Mouse (Mus musculus) kidney, postnatal 0 days (tissue): Measurements from ENCODE around the gene Polr2a. TPM values are rescaled to one million over a fixed set of nuclear protein-coding genes. Genes with fewer than 3 reads are reported as not detected.

Experiments used
- ATAC-seq: fragments of 200-750 bp; cut with Nextera tagmentation; replicated peaks from 2 replicates; pipeline ENCODE4 v1.8.0; 2017; ENCODE audit warnings: low read depth, moderate number of reproducible peaks, moderate TSS enrichment, moderate library complexity; ENCODE audit not compliant: low FRiP score
- DNase-seq: peaks from one replicate; pipeline ENCODE4 v3.0.0-alpha.2; 2016; ENCODE audit warnings: low spot score
- H3K27ac ChIP-seq: fragments of 300-500 bp; sonication (generic); 2 replicates; pipeline ENCODE4 v1.5.1; 2014; ENCODE audit warnings: mild to moderate bottlenecking
- H3K27me3 ChIP-seq: fragments of 300-500 bp; sonication (generic); 2 replicates; pipeline ENCODE4 v1.6.1; 2014; ENCODE audit warnings: low read length, mixed read lengths; ENCODE audit not compliant: insufficient read depth
- H3K36me3 ChIP-seq: fragments of 300-500 bp; sonication (generic); 2 replicates; pipeline ENCODE4 v1.6.1; 2014; ENCODE audit warnings: low read length, mixed read lengths; ENCODE audit not compliant: insufficient read depth
- H3K4me1 ChIP-seq: fragments of 300-500 bp; sonication (generic); replicated peaks from 2 replicates; pipeline ENCODE4 v1.6.1; 2014; ENCODE audit warnings: antibody characterized with exemption, low read length, mixed read lengths; ENCODE audit not compliant: insufficient read depth
- H3K4me2 ChIP-seq: fragments of 300-500 bp; sonication (generic); 2 replicates; pipeline ENCODE4 v1.6.1; 2014; ENCODE audit warnings: mild to moderate bottlenecking, low read length, moderate library complexity, mixed read lengths
- H3K4me3 ChIP-seq: fragments of 300-500 bp; sonication (generic); replicated peaks from 2 replicates; pipeline ENCODE4 v1.5.1; 2014; ENCODE audit warnings: low read depth, low read length
- H3K9ac ChIP-seq: fragments of 300-500 bp; sonication (generic); 2 replicates; pipeline ENCODE4 v1.6.1; 2014; ENCODE audit warnings: low read depth, low read length
- H3K9me3 ChIP-seq: fragments of 300-500 bp; sonication (generic); replicated peaks from 2 replicates; pipeline ENCODE4 v1.6.1; 2016; ENCODE audit warnings: low read length, inconsistent platforms, mixed read lengths
- CTCF ChIP-seq: IDR thresholded peaks from 2 replicates; pipeline ENCODE4 v1.5.1; 2016; ENCODE audit warnings: antibody characterized with exemption, low read depth, mild to moderate bottlenecking, moderate library complexity
- WGBS: fragments of 180-500 bp; shearing (Covaris S2); extraction: QIAGEN DNeasy Blood & Tissue Kit; methylation state at CpG from one replicate; pipeline ENCODE4 v1.1.7; 2014; 5-methylcytosine and 5-hydroxymethylcytosine counted together
- polyA plus RNA-seq: library from polyadenylated mRNA; unstranded; fragments of >200 nt; fragmentation: Nextera tagmentation; extraction: Ambion mirVana; gene quantifications from 2 replicates; pipeline ENCODE4 v1.2.1, GENCODE M21; 2015

The Polr2a gene
- polyA plus RNA-seq, 1 experiment from 2014 or later = 21.0 TPM

DNA sequence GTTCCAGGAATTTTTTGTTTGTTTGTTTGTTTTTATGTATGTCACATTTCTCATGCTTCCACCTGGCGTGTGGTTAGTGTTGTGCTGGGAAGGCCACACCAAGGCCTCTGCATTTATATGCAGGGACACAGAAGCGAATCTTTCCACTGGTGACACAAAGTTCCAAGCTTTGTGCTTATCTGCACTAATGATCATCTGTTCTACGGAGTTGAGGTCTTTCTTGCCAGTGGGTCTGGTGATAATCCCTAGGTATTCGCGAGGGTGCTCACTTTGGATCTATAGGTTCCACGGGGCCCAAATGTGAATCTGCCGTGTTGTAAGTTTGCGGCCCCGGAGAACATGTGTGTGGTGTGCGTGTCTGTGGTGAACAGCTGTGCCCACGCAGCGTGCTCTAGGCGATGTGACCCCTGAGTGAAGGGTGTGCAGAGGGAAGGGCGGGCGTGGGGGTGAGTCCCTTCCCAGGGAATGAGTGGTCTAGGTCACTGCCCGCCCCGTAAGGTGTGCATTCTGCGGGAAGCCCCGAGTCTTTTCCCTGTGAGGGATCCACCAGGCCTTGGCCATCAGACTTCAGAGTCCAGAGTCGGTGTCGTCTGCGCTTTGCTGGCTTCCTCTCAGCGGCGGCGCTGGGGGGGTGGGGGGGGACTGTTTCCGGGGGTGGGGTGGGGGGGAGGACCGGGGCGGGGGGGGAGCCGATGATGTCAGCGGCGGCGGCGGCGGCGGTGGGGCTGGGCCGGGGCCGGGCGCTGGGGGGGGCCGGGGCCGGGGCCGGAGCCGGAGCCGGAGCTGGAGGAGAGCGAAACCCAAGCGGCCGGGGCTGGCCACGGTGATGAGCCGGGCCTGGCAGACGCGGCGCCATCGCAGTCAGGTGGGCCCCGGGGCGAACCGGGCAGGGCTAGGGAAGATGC lies 7.0 kb upstream of the Polr2a start, which contains the start of gene Zbtb4:
Zbtb4 (plus strand) TSS at position 692 of the 905 bp plus-strand sequence.
- Histone ChIP-seq H3K4me3 (peak within 1 kb of the TSS; percentile 95), H3K36me3 (no peaks in the 10 kb centered on the region), H3K4me1 (peaks cover 13% of the 10 kb centered on the region; the same call in 1 of the 2 replicates), H3K9me3 (no peaks in the 10 kb centered on the region), H3K4me2 (peak within 1 kb of the TSS; percentile 84), H3K9ac (peak within 1 kb of the TSS; percentile 99), H3K27me3 (no peaks in the 10 kb centered on the region), H3K27ac (peak within 1 kb of the TSS; percentile 95)
- DNase-seq (peak; percentile 52), ATAC-seq (peak; percentile 41)
- WGBS = 18% methylated on average over 37 of the region's 55 CpGs
- no peak for TF ChIP-seq CTCF

- H3K9ac ChIP-seq = no peak overlapping the region
- H3K9me3 ChIP-seq = no peaks in the 10 kb centered on the region
- peaks cover 23% of the 10 kb centered on the region; the same call in 1 of the 2 replicates for H3K4me1 ChIP-seq
- H3K36me3 ChIP-seq = no peaks in the 10 kb centered on the region
- TF ChIP-seq CTCF = peak; percentile 54
- 68% methylated on average over 7 of the region's 7 CpGs for WGBS
- no peak overlapping the region for H3K4me3 ChIP-seq
- DNase-seq (peak; percentile 21), ATAC-seq (no peak)
- no peaks in the 10 kb centered on the region for H3K27me3 ChIP-seq
- H3K27ac ChIP-seq = no peak overlapping the region
- H3K4me2 ChIP-seq = no peak overlapping the region
These were observed 5.1 kb upstream of the Polr2a start for GRCm38 (mm10) chr11:69763551-69763950.

DNA sequence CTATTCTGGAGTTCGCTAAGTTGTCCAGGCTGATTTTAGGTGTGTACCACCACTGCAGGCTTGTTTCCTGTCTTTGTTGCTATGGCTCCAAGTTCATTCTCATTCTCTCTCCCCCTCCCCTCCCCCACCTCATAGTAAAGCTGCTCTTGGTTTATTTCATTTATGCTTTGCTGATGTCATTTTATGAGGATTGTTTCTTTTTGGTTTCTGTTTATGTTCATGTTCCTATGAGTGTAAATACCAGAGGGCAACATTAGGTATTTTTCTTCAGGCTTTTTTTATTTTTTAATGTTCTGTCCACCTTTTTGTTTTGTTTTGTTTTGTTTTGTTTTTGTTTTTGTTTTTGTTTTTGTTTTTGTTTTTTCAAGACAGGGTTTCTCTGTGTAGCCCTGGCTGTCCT lies 3.4 kb upstream of the Polr2a start, which contains the start of gene Slc35g3:
Slc35g3 (minus strand) TSS at position 101 of the 400 bp plus-strand sequence.
- ATAC-seq = no peak
- Histone ChIP-seq H3K27me3 (no peaks in the 10 kb centered on the region), H3K36me3 (no peaks in the 10 kb centered on the region), H3K9me3 (no peaks in the 10 kb centered on the region), H3K4me3 (no peak within 1 kb of the TSS), H3K27ac (no peak within 1 kb of the TSS), H3K9ac (no peak within 1 kb of the TSS), H3K4me2 (no peak within 1 kb of the TSS), H3K4me1 (peaks cover 15% of the 10 kb centered on the region; the same call in 1 of the 2 replicates)
- no peak for TF ChIP-seq CTCF
- no peak for DNase-seq
- WGBS = 64% methylated on average over 1 of the region's 1 CpGs

DNA sequence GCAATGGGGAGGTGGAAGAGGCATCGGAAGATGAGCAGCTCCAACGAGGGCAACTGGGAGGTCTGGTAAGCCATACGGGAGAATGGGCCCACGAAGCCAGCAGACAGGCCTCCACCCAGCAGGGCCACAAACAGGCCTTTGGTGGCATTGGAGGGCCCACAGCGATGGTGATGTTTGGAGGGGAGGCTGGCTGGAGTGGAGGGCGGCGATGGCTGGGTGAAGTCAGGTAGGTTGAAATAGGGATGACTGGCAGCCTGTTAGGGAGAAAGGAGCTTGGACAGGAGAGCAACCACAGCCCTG lies 2.4 kb upstream of the Polr2a start:
- Histone ChIP-seq H3K9ac (no peak overlapping the region), H3K36me3 (no peaks in the 10 kb centered on the region), H3K4me1 (peaks cover 15% of the 10 kb centered on the region; the same call in 1 of the 2 replicates), H3K9me3 (no peaks in the 10 kb centered on the region), H3K4me3 (no peak overlapping the region), H3K27ac (no peak overlapping the region), H3K4me2 (no peak overlapping the region), H3K27me3 (no peaks in the 10 kb centered on the region)
- no peak for TF ChIP-seq CTCF
- 94% methylated on average over 7 of the region's 7 CpGs for WGBS
- ATAC-seq (no peak), DNase-seq (no peak)

DNA sequence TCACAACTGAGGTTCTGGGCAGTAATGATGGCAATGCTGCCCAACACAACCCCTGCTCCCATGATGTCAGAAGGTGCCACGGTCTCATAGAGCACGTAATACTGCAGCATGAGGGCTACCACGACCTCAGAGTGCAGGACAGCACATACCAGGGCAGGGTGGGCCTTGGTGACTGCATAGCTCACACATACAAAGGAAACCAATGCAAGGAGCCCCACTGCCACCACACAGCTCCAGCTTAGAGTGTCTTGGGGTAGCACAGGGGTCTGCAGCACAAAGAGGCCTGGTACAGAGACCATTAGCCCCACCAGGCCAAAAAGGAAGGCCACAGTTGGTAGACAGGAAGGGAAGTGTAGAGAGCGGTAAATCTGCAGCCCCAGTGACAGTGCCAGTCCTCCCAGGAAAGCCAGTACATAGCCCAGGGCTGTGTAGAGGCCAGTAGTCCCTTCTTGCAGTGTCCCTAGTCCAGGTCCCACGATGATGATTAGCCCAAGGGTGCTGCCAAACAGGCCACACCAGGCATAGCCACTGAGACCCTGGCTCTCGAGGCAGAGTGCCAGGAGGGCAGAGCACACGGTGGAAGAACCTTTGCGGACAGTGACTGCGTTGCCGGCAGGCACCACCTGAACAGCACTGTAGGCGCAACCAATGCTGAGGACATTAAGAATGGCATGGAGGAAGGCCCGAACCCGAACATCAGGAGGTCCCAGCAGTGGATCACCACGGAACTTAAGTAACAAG lies 1.9 kb upstream of the Polr2a start:
- TF ChIP-seq CTCF = no peak
- no peaks in the 10 kb centered on the region for H3K9me3 ChIP-seq
- no peak for DNase-seq
- no peak for ATAC-seq
- H3K27me3 ChIP-seq = no peaks in the 10 kb centered on the region
- peak overlapping the region; percentile 69; the same call in 1 of the 2 replicates for H3K4me2 ChIP-seq
- no peaks in the 10 kb centered on the region for H3K36me3 ChIP-seq
- peak overlapping the region; percentile 93 for H3K27ac ChIP-seq
- peak overlapping the region; percentile 79; the same call in 1 of the 2 replicates for H3K9ac ChIP-seq
- no peak overlapping the region for H3K4me3 ChIP-seq
- H3K4me1 ChIP-seq = peaks cover 17% of the 10 kb centered on the region; the same call in 1 of the 2 replicates
- 80% methylated on average over 14 of the region's 14 CpGs for WGBS
